Mouse (Mus musculus) ovary, postnatal 10 days (tissue): ENCODE measurements around the gene Hist1h2ba.

ENCODE experiments used
- DNase-seq: peaks from one replicate; pipeline ENCODE4 v3.0.0; 2022; ENCODE audit warnings: low spot score

Gene Hist1h2ba

DNA sequence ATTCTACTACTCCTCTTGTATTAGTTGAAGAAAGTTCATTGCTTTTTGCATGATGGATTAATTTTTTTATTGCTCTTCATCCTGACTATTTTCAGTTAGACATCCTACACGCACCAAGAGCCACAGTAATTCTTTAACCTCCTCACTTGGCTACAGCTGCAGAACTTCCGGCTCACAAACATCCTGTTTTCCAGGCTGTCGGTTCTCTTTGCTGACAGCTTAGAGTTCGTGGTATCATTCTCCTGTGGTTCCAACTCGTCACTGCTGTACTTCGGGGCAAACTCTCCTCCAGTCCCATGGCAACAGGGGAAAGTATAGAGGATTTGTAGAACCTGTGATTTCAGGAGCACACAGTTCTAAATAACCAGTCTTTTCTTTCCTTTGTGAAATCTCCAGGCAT, 35.7 kb downstream of the Hist1h2ba start:
- no peak for DNase-seq

DNA sequence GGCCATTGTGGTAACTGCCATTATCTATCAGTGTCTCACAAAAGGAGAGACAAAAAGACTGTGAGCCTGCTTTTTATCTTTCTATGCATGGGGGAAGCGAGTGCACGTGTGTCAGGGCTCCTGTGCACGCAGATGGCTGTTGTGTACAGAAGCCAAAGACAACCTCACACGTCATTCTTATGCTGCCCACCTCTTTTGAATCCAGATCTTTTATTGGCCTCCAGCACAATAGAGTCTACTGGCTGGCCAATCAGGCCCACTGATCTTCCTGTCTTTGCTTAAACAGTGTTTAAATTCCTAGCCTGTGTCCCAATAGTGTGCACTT, 40.7 kb downstream of the Hist1h2ba start:
- DNase-seq, result no peak

DNA sequence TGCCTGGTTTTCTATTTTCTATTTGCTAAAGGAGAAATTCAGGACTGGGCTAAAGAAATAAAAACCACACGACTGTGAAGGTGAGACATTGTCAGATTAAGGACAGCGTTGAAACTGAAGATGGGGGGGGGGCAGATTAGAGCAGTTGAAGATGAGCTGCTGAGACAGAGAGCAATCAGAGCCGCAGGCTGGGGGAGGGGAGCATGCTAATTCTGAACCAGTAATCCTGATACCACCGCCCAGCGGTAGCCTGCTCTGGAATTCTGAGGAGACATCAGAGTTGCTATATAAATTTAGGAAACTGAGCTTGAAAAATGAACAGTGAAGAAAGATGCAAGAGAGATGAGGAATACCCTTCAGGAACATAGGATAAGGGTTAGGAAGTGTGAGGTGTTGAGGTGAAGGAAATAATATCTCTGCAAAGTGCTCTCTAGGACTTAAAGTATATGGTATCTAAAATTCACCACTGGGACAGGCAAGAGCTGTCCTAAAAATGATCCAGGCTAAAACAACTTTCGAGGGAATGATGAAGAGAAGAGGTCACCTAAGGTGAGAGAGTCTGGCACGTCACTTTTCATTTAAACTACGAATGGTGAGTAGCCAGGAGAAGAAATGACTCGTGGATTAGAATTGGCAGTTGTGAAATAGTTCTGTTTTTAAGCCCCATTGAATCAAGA, 41.2 kb downstream of the Hist1h2ba start:
- DNase-seq, result no peak

DNA sequence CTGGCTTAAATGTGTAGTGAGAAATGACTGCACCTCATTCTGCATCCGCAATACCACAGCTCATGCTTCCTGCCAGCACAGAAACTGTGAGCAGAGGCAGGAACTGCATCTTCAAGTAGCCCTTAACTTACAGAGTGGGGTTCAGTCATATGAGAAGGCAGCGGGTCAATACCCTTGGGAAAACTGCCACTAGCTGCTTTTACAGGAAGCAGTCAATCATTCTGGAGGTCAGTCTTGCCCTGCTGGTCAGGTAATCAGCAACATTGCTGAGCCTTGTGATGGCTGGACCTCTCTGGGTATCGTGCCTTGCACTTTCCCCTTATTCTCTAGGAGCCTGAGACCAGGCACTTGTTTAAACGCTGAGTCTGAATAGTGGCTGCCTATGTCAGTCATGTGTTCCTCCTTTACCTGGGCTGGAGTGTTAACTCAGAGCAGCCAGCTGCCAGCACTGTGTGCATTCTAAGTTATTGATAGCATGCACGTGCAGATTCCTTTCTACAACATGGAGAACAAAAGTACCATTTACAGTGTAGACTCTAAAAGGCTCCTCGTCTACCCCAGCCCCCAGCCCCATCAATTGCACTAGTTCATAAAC, 44.8 kb downstream of the Hist1h2ba start:
- no peak for DNase-seq

DNA sequence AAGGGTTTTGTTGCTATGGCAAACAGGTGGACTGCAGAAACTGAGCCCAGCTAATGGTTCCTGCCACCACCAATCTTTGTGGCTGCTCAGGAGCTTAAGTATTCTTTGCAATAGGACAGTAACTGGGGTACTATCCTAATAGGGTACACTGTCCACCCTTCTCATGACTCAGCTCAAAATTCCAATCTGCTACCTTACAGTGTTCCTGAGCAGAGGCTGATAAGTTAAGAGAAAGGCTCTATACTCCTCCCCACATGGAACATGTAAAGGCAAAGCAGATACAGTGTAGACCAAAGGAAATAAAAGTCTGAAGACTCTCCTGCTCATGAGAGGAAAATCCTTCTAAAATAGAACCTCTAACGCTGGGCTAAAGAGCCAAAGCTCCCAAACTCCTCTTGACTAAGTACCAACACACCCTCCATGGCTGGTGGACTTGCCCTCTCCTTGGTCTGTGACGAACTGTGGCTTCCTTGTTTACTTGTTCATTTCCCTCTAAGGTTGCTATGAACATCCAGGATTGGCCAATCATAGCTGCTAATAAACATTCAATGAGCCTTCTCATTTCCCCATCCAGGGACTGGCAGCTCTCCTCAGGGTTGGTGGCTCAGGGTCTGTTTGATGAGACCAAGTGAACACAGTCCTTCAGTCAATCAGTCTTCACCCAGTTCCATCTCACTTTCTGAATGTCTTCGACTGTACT, 46.8 kb downstream of the Hist1h2ba start:
- no peak for DNase-seq

DNA sequence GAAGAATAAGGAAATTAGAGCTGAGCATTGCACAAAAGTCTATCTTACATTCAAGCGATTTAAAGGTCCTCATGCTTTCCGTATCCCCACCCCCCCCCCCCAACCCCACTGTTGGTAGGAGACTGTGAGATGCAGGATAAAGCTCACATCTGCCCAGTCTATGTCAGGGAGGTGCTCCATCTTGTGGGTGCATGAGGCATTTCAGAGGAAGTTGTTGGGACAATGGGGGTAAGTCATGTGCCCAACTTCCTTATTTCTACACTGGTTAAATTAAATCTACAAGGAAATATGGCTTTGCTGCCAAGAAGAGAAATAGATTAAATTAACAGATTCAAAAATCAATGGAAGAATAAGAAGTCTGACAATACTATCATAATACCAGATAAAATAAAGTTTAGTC, 48.4 kb downstream of the Hist1h2ba start:
- DNase-seq, result no peak
